Comparison of ENCODE assay signal across 9 mouse cellular contexts in genomic region chr2:121296754-121297231, GRCm38 (mm10). TPM values are rescaled to one million over a fixed set of nuclear protein-coding genes. Genes with fewer than 3 reads are reported as not detected.
DNase-seq lines count a peak whose midpoint lies in the region; ATAC-seq and TF ChIP-seq lines count a peak whose summit lies in the region.
"Had no signal": no experiment of that assay in that cellular context is flagged by ENCODE, and none has a peak within 500 bp of the region (broad histone marks: within the 10 kb centered on the region; RNA-seq: fewer than 3 reads in every experiment).

No protein-coding gene starts in this region.

- TF ChIP-seq CTCF in cortical plate, adult 2 months (IDR thresholded peaks at IDR 0.05; ENCODE audit: extremely low read depth, insufficient read depth, low read length) = no peak
- no peak for TF ChIP-seq CTCF in midbrain, postnatal 0 days (IDR thresholded peaks at IDR 0.05)
- TF ChIP-seq CTCF in lung, postnatal 0 days (IDR thresholded peaks at IDR 0.05) = no peak

- 0 out of 2 replicates have a peak overlapping the region, but pooled peaks have one; percentile 18 for H3K9ac ChIP-seq in kidney, embryonic 15.5 days
- peak overlapping the region; percentile 63 for H3K9ac ChIP-seq in hindbrain, embryonic 12.5 days
- H3K9ac ChIP-seq in midbrain, postnatal 0 days (replicated peaks; ENCODE audit: low read length, poor library complexity, severe bottlenecking) = peak overlapping the region; percentile 81
- H3K9ac ChIP-seq in lung, postnatal 0 days (replicated peaks; ENCODE audit: low read depth) = no peak overlapping the region

- peak overlapping the region; percentile 48 for H3K4me3 ChIP-seq in kidney, embryonic 15.5 days (replicated peaks)
- peak overlapping the region; percentile 94 for H3K4me3 ChIP-seq in cortical plate, adult 2 months (ENCODE audit: insufficient read depth, low read length)
- peak overlapping the region; percentile 46 for H3K4me3 ChIP-seq in hindbrain, embryonic 12.5 days
- peak overlapping the region; percentile 68 for H3K4me3 ChIP-seq in midbrain, postnatal 0 days (ENCODE audit: low read depth, low read length)
- no peak overlapping the region for H3K4me3 ChIP-seq in lung, postnatal 0 days (ENCODE audit: low read depth, low read length)

- peaks cover 8% of the 10 kb centered on the region; the same call in 1 of the 2 replicates for H3K36me3 ChIP-seq in kidney, embryonic 15.5 days
- H3K36me3 ChIP-seq in hindbrain, embryonic 12.5 days = peaks cover 30% of the 10 kb centered on the region
- peaks cover 30% of the 10 kb centered on the region for H3K36me3 ChIP-seq in midbrain, postnatal 0 days (ENCODE audit: insufficient read depth, low read length)
- no peaks in the 10 kb centered on the region for H3K36me3 ChIP-seq in lung, postnatal 0 days (ENCODE audit: insufficient read depth, low read length)

- no peak overlapping the region for H3K27ac ChIP-seq in kidney, embryonic 15.5 days
- peak overlapping the region; percentile 83 for H3K27ac ChIP-seq in cortical plate, adult 2 months (ENCODE audit: insufficient read depth, low read length)
- peak overlapping the region; percentile 81 for H3K27ac ChIP-seq in hindbrain, embryonic 12.5 days
- peak overlapping the region; percentile 89 for H3K27ac ChIP-seq in midbrain, postnatal 0 days (ENCODE audit: low read depth, low read length)
- no peak overlapping the region for H3K27ac ChIP-seq in lung, postnatal 0 days (ENCODE audit: low read length)

- 13% methylated on average over 6 of the region's 6 CpGs for WGBS in kidney, embryonic 15.5 days
- 11% methylated on average over 6 of the region's 6 CpGs for WGBS in hindbrain, embryonic 12.5 days
- WGBS in midbrain, postnatal 0 days = 9% methylated on average over 6 of the region's 6 CpGs
- WGBS in lung, postnatal 0 days = 31% methylated on average over 6 of the region's 6 CpGs

- no peak for ATAC-seq in kidney, embryonic 15.5 days (replicated peaks; ENCODE audit: low FRiP score)
- no peak for ATAC-seq in hindbrain, embryonic 12.5 days (ENCODE audit: low FRiP score)
- ATAC-seq in midbrain, postnatal 0 days (ENCODE audit: low FRiP score) = peak; percentile 3; the same call in 1 of the 2 replicates
- ATAC-seq in lung, postnatal 0 days = no peak

- DNase-seq in kidney, postnatal 14 days = no peak
- no peak for DNase-seq in midbrain, postnatal 0 days (ENCODE audit: low spot score)
- DNase-seq in B cell, adult 2 months = no peak
- no peak for DNase-seq in c-Kit-positive CD71-positive TER-119-positive erythroid progenitor cells, embryonic 14.5 days (ENCODE audit: low spot score)
- no peak for DNase-seq in lung, postnatal 0 days (ENCODE audit: low spot score)
- DNase-seq: lung, postnatal 14 days had no signal

- H3K9me3 ChIP-seq in kidney, embryonic 15.5 days (replicated peaks) = no peaks in the 10 kb centered on the region
- no peaks in the 10 kb centered on the region for H3K9me3 ChIP-seq in hindbrain, embryonic 12.5 days (replicated peaks)
- no peaks in the 10 kb centered on the region for H3K9me3 ChIP-seq in midbrain, postnatal 0 days (ENCODE audit: low read length)
- no peaks in the 10 kb centered on the region for H3K9me3 ChIP-seq in lung, postnatal 0 days (ENCODE audit: low read length)

- H3K4me1 ChIP-seq in kidney, embryonic 15.5 days = peaks cover 46% of the 10 kb centered on the region
- H3K4me1 ChIP-seq in cortical plate, adult 2 months (ENCODE audit: control insufficient read depth, insufficient read depth, low read length) = peaks cover 4% of the 10 kb centered on the region; the same call in 1 of the 2 replicates
- peaks cover 48% of the 10 kb centered on the region for H3K4me1 ChIP-seq in hindbrain, embryonic 12.5 days
- H3K4me1 ChIP-seq in midbrain, postnatal 0 days (ENCODE audit: insufficient read depth, low read length) = peaks cover 19% of the 10 kb centered on the region
- peaks cover 7% of the 10 kb centered on the region; the same call in 1 of the 2 replicates for H3K4me1 ChIP-seq in lung, postnatal 0 days (ENCODE audit: insufficient read depth, low read depth, low read length)

- peak overlapping the region; percentile 72 for H3K4me2 ChIP-seq in kidney, embryonic 15.5 days
- H3K4me2 ChIP-seq in hindbrain, embryonic 12.5 days (replicated peaks) = peak overlapping the region; percentile 86
- H3K4me2 ChIP-seq in midbrain, postnatal 0 days (ENCODE audit: low read depth, low read length, poor library complexity, severe bottlenecking) = peak overlapping the region; percentile 82
- H3K4me2 ChIP-seq in lung, postnatal 0 days (replicated peaks; ENCODE audit: low read depth, low read length) = no peak overlapping the region

- peaks cover 43% of the 10 kb centered on the region for H3K27me3 ChIP-seq in kidney, embryonic 15.5 days
- H3K27me3 ChIP-seq in hindbrain, embryonic 12.5 days = no peaks in the 10 kb centered on the region
- H3K27me3 ChIP-seq in midbrain, postnatal 0 days (ENCODE audit: insufficient read depth, low read length) = no peaks in the 10 kb centered on the region
- no peaks in the 10 kb centered on the region for H3K27me3 ChIP-seq in lung, postnatal 0 days (replicated peaks; ENCODE audit: insufficient read depth, low read length)

- TF ChIP-seq EP300 in lung, postnatal 0 days (IDR thresholded peaks at IDR 0.05) = no peak

- TF ChIP-seq POLR2A in cortical plate, adult 2 months (IDR thresholded peaks at IDR 0.05; ENCODE audit: extremely low read depth, insufficient read depth, low read length) = no peak

RNA-seq across cellular contexts. Expression of gene Map1a, which starts 7.4 kb away (rescaled TPM):
- 3.1 and 3.2 TPM in 2 replicates for polyA plus RNA-seq in kidney, embryonic 15.5 days (2015; fragmentation: Nextera tagmentation; extraction: Ambion mirVana)
- 246 and 252 TPM in 2 replicates for polyA plus RNA-seq in cortical plate, adult 2 months (2012; rRNA removed)
- 10.4 and 14.6 TPM in 2 replicates for polyA plus RNA-seq in hindbrain, embryonic 12.5 days (2016; fragmentation: Nextera tagmentation; extraction: Ambion mirVana)
- 137 and 154 TPM in 2 replicates for total RNA-seq in midbrain, postnatal 0 days (2014; rRNA removed)
- 48.1 and 49.4 TPM in 2 replicates for polyA plus RNA-seq in midbrain, postnatal 0 days (2015; fragmentation: Nextera tagmentation; extraction: Ambion mirVana)
- 1.3 and 1.9 TPM in 2 replicates for polyA plus RNA-seq in lung, postnatal 0 days (2015; fragmentation: Nextera tagmentation; extraction: Ambion mirVana)

RNA-seq across cellular contexts. Expression of gene Trp53bp1, which starts 25.6 kb away (rescaled TPM):
- 72.9 and 73.7 TPM in 2 replicates for polyA plus RNA-seq in kidney, embryonic 15.5 days (2015; fragmentation: Nextera tagmentation; extraction: Ambion mirVana)
- 63.6 and 64.0 TPM in 2 replicates for polyA plus RNA-seq in cortical plate, adult 2 months (2012; rRNA removed)
- 207 and 211 TPM in 2 replicates for polyA plus RNA-seq in hindbrain, embryonic 12.5 days (2016; fragmentation: Nextera tagmentation; extraction: Ambion mirVana)
- total RNA-seq in midbrain, postnatal 0 days (2014; rRNA removed) = 262 and 292 TPM in 2 replicates
- polyA plus RNA-seq in midbrain, postnatal 0 days (2015; fragmentation: Nextera tagmentation; extraction: Ambion mirVana) = 90.3 and 93.3 TPM in 2 replicates
- polyA plus RNA-seq in lung, postnatal 0 days (2015; fragmentation: Nextera tagmentation; extraction: Ambion mirVana) = 9.8 and 16.6 TPM in 2 replicates

RNA-seq across cellular contexts. Expression of gene Ppip5k1, which starts 58.4 kb away (rescaled TPM):
- 12.6 and 14.5 TPM in 2 replicates for polyA plus RNA-seq in kidney, embryonic 15.5 days (2015; fragmentation: Nextera tagmentation; extraction: Ambion mirVana)
- 95.8 and 103 TPM in 2 replicates for polyA plus RNA-seq in cortical plate, adult 2 months (2012; rRNA removed)
- 15.4 and 15.6 TPM in 2 replicates for polyA plus RNA-seq in hindbrain, embryonic 12.5 days (2016; fragmentation: Nextera tagmentation; extraction: Ambion mirVana)
- total RNA-seq in midbrain, postnatal 0 days (2014; rRNA removed) = 16.9 and 22.1 TPM in 2 replicates
- 18.5 and 20.0 TPM in 2 replicates for polyA plus RNA-seq in midbrain, postnatal 0 days (2015; fragmentation: Nextera tagmentation; extraction: Ambion mirVana)
- polyA plus RNA-seq in lung, postnatal 0 days (2015; fragmentation: Nextera tagmentation; extraction: Ambion mirVana) = 9.7 and 11.1 TPM in 2 replicates

Comparison
In these comparisons a context has a peak if more than half of its experiments do, and no peak if none do; other contexts are left out.
1. H3K27ac ChIP-seq: peak in cortical plate, adult 2 months (single experiment), hindbrain, embryonic 12.5 days (single experiment) and midbrain, postnatal 0 days (single experiment); none in kidney, embryonic 15.5 days (single experiment) and lung, postnatal 0 days (single experiment).